Mouse (Mus musculus): ENCODE measurements around the gene Kif18b.

The Kif18b gene

DNA sequence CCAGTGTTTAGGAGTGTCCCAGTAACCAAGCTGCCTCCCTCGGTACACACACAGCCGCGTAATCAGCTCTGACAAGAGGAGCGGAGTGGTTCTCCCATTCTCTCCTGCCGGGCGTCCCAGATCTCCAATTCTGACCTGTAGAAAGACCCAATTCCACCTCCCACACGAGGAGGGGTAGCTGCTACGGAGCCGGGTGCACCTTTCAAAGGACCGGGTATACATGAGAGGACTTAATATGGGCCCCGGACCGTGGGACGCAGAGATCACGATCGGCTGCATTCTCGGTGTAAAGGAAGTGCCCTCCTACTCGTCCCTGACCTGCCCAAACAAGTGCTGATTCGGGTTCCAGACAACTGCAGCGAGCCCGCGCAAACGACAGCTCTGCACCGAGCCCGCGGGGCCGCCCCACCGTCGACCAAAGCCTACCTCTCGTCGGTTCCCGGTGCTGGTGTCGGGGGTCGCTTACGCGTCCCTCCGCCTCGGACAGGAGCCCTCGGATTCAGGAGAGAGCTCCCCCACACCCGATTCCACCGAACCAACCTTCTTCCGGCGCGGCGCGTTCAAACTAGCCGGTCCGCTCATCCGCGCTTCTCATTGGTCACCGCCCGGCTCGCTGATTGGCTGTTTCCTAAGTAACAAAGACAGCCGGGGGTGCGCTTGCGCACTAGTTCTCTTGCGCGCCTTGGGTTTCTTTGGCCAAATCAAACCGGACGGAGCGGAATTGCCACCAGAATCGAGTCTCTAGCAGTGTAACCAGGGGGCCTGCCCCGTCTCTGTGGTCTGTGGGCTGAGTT, at the start of gene Kif18b:
Kif18b (minus strand) TSS at position 568 of the 794 bp plus-strand sequence.
- DNase-seq (ENCODE audit: low read depth, low spot score): peak; percentile 99

DNA sequence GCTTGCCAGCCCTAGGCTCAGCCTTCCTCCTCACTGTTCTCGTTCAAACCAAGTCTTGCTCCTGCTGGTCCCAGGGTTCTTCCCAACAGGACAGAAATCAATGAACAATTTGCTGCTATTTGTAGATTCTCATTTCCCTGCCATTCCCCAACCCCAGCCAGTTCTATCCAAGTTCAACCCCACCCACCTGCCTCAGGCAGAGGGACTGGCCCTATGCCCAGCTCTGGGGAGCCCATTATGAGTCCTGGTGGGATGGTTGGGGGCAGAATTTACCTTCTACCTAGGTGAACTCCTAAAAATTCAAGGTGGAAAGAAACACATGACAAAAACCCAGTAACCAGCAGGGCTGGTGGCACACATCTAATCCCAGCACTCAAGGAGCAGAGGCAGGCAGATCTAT, 47.4 kb upstream of the Kif18b start:
- no peak for DNase-seq (ENCODE audit: low read depth, low spot score)

DNA sequence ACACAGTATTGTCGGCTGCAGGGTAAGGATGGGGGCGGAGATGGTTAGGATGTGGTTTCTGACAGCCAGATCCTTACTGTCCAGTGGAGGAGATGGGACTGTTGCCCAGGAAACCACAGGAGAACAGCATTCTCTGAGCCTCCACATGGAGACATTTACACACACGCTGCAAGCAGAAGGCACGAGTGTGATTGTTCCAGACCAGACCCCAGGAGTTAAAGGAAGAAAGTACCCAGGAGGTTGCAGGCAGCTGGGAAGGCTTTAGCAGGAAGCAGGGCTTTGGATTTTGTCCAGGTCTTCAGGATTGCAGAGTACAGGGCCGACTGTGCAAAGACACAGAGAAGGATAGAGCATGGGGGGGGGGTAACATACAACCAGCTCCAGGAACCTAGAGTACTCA, 46.7 kb upstream of the Kif18b start:
- peak; percentile 53 for DNase-seq (ENCODE audit: low read depth, low spot score)

DNA sequence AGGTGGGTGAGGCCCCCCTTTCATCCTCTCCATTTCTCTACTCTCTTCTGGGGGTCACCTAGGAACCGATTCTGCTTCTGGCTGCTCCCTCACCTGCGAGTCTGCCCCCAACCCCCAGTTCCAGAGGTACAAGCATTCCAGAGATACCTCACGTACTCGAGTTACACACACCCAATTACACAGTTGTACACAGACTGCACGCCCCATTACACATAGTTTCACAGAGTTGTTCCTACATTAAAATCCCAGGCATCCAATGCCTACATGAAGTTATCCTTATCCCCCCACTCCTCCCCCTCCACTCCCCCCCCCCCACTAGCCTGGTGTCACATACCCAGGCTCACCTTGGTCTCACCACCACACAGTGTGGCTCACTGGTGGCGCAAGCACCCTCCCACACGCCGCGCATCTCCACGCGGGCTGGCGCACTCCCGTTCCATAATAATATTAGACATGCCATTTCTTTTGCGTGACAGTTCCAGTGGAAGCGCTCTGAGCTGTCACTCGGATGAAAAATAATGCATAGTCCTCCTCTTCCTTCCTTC, 39.7 kb upstream of the Kif18b start:
- DNase-seq (ENCODE audit: low read depth, low spot score): no peak

DNA sequence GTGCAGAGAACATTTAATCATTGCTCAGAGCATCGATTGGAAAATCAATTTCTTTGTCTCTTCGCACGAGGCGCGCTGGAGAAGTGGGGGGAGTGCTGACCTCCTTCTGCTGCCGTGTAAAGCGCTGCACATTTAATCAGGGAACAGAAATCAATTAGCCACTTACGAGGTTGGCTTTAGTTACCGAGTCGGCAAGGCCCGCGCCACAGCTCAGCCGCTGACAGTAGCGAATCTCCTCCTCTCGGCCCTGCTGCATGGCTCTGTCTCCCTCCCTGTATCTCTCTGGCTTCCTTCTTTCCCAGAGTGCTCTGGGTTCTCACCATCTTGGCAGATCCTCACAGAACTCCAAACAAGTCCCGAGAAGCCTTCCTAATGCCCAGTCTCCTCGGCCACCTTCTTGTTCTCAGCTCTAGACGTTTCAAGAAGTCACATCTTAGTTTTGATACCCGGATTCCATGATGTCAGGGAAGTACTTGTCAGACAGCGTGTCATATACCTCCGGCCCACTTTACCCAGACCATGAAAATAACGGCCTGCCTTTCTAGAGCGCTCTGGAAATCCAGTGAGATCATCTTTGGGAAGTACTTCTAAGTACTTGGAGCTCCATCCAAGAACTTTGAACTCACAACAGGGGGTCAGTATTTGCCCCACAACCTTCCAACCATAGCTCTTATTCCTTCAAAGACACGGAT, 39.1 kb upstream of the Kif18b start:
- DNase-seq (ENCODE audit: low read depth, low spot score): no peak

- no peak for DNase-seq (ENCODE audit: low read depth, low spot score)
Measured at GRCm38 (mm10) chr11:102963246-102963854, 38.4 kb upstream of the Kif18b start.

DNA sequence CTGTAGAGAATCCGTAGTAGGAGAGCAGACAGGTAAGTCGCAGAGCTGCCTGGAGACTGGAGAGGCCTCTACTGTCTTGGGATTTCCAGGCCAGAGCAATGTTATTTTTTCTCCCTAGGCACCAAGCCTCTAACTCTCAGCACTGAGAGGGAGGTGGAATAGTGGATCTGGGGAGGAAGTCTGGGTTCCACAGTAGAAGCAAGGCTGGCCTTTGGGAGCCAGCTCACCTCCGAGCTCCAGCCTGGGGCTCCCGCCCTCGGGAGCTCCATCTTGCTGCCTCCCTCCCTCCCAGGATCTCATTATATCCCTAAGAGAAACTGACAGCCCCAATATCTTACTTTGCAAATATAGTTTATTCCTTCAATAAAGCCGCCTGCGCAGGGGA, 37.9 kb upstream of the Kif18b start:
- no peak for DNase-seq (ENCODE audit: low read depth, low spot score)

DNA sequence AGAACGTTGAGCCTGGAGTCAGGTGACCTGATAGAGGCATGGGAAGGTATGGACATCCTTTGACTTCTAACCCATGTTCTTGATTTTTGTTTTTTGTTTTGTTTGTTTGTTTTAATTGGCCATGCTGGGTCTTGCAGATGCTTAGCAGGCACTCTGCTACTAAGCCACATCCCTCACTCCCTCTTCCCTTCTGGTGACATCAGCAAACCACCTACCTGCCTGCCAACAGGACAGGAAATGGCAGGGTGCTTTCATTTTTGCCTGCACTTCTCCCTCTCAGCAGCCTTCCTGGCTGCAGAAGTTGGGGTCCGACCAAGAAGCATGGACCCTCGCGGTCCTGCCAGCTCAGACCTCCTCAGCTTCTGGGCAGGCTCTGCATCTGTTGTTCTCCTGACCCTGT, 36.2 kb upstream of the Kif18b start:
- no peak for DNase-seq (ENCODE audit: low read depth, low spot score)

GRCm38 (mm10) chr11:102958870-102959269, 33.9 kb upstream of the Kif18b start:
- DNase-seq (ENCODE audit: low read depth, low spot score): peak; percentile 18

DNA sequence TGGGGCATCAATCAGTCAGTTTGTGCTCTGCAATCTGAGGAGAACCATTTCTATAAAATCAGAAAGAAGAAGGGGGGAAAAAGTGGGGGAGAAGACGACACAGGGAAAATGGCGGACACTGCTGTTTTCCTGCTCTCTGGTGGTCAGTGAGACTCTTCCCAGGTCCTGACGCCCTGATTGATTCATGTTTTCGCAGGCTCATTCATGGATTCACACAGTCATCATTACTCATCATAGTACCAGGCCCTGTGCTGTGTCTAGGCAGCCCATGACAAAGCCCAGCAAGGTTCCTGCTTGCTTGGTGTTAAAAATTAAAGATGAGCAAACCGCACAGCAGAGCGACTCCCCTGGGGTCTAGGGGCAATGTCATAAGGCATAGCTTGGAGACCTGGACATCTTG, 33.5 kb upstream of the Kif18b start:
- peak; percentile 69 for DNase-seq (ENCODE audit: low read depth, low spot score)

GRCm38 (mm10) chr11:102957692-102958091, 32.8 kb upstream of the Kif18b start:
- no peak for DNase-seq (ENCODE audit: low read depth, low spot score)

GRCm38 (mm10) chr11:102956962-102957614, 32.2 kb upstream of the Kif18b start:
- DNase-seq (ENCODE audit: low read depth, low spot score): no peak

DNA sequence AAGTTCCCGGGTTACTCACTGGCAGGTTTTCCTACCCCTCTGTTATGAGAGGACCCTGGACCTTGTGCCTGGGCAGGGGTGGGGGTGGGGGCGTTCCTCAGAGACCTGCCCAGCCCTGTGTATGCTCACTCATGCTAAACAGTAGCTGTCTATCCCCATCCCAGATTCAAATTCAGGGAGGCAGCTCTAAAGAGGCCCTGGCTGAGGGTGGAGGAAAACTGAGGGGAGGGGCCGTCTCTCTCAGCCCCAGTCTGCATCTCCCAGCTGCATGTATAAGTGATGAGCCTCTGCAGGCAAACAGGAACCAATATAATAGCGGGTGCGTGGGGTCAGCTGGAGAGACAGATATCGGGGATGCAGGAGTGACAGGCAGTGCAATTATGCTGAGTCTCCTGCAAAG, 28.0 kb upstream of the Kif18b start:
- DNase-seq (ENCODE audit: low read depth, low spot score): no peak

GRCm38 (mm10) chr11:102948043-102948961, 23.4 kb upstream of the Kif18b start:
- no peak for DNase-seq (ENCODE audit: low read depth, low spot score)

DNA sequence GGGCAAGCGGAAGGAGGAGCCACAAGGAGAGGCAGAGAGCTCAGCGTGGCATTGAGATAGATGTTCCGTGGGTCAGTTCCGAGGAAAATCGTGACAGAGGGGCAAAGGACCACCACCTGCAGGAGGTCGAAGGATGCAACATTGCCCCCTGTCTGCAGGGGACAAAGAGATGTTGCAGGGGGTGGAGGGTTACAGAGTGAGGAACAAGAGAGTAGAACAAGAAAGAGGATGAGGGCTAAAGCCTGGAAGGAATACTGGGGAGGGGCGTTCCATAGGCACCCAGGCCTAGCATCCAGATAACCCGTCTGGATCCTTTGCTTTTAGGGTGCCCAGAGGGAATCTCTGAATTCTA, 22.0 kb upstream of the Kif18b start:
- DNase-seq (ENCODE audit: low read depth, low spot score): no peak

- no peak for DNase-seq (ENCODE audit: low read depth, low spot score)
Measured at GRCm38 (mm10) chr11:102946265-102946991, 21.5 kb upstream of the Kif18b start, which contains the start of gene C1ql1. Gene C1ql1 (minus strand): TSS chr11:102946688.

DNA sequence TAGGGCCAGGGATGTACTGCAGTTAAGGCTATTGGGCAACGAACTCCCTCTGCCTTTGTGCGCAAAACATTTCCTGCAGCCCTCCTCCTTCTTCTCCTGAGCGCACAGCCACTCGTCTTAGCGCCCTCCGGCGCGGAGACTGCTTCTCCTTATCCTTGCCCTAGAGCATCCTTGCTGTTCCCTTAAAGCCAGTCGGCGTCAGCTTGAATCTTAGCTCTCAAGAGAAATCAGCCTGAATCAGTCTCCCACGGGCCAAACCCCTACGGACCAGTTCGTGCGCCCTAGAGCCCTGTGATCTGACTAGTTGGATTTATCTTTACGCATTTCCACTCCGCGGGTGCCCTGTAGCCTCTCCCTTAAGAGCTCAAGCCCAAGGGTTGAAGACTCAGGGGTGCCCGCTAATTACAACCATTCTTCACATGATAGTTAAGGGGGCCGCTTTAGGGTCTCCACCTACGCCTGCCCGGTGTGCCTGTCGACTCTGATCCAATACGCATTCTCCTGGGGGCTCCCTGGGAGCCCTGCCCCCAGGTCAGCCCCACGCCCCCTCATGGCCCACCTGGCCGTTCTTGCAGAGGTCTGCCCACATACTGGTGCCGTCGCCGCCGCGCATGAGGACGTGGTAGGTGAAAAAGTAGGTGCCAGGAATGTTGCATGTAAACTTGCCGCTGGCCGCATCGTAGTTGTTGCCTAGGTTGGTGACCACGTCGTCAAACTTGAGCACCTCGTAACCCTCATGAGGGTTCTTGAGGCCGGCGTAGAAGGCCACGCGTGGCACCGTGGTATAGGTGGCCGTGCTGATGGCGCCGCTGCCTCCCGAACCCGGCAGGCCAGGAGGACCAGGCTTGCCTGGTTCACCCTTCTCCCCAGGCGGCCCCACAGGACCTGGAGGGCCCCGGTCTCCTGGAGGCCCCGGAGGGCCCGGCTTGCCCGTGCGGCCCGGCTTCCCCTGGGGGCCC, 20.7 kb upstream of the Kif18b start:
- no peak for DNase-seq (ENCODE audit: low read depth, low spot score)

GRCm38 (mm10) chr11:102941236-102941635, 16.3 kb upstream of the Kif18b start:
- DNase-seq (ENCODE audit: low read depth, low spot score): no peak
